Mouse (Mus musculus) spleen, postnatal 10 days (tissue): ENCODE results near the gene Nudt15.

Source experiments
- DNase-seq, 2 experiments: peaks; one replicate each; pipeline ENCODE4 v3.0.0; 2021 to 2022; ENCODE audit warnings: low spot score in 2 of 2

The Nudt15 gene

GRCm38 (mm10) chr14:73470593-73470992 is 77.4 kb downstream of the Nudt15 start:
- no peak for DNase-seq

- DNase-seq = no peak
Measured at GRCm38 (mm10) chr14:73469506-73469905, 78.5 kb downstream of the Nudt15 start.
